Mouse (Mus musculus): ENCODE results near the gene Hint1. TPM values are rescaled to one million over a fixed set of nuclear protein-coding genes. Genes with fewer than 3 reads are reported as not detected.
A peak's percentile ranks its signal among the peaks of the same experiment; 100 is the strongest.
"Not testable (repeated sequence)": the region's sequence is repeated elsewhere in the genome, so short reads cannot be mapped to it uniquely, and the experiment has no call there.

Gene Hint1
- polyA plus RNA-seq, 1 experiment = 249 TPM

GRCm38 (mm10) chr11:54894589-54894988 lies 28.4 kb downstream of the Hint1 start:
- 86% methylated on average over 9 of the region's 9 CpGs for WGBS
- H3K4me3 ChIP-seq (replicated peaks; ENCODE audit: control insufficient read depth, low read depth, low read length) = no peak overlapping the region
- TF ChIP-seq POLR2A (IDR thresholded peaks at IDR 0.05; ENCODE audit: borderline replicate concordance, control insufficient read depth, low read depth, low read length) = no peak
- no peak for TF ChIP-seq CTCF (IDR thresholded peaks at IDR 0.05; ENCODE audit: control insufficient read depth, insufficient read depth, low read length)

GRCm38 (mm10) chr11:54896646-54897045 lies 30.5 kb downstream of the Hint1 start:
- not testable (repeated sequence) for H3K27ac ChIP-seq (ENCODE audit: control insufficient read depth, insufficient read depth, low read depth, low read length, poor library complexity); H3K4me3 ChIP-seq (replicated peaks; ENCODE audit: control insufficient read depth, low read depth, low read length); H3K4me1 ChIP-seq (ENCODE audit: control insufficient read depth, insufficient read depth, low read length)
- 84% methylated on average over 3 of the region's 3 CpGs for WGBS

More at GRCm38 (mm10) chr11:54894589-54894988, 28.4 kb downstream of the Hint1 start:
- Histone ChIP-seq H3K4me1 (ENCODE audit: control insufficient read depth, insufficient read depth, low read length) (no peaks in the 10 kb centered on the region), H3K27ac (ENCODE audit: control insufficient read depth, insufficient read depth, low read depth, low read length, poor library complexity) (no peak overlapping the region)

DNA sequence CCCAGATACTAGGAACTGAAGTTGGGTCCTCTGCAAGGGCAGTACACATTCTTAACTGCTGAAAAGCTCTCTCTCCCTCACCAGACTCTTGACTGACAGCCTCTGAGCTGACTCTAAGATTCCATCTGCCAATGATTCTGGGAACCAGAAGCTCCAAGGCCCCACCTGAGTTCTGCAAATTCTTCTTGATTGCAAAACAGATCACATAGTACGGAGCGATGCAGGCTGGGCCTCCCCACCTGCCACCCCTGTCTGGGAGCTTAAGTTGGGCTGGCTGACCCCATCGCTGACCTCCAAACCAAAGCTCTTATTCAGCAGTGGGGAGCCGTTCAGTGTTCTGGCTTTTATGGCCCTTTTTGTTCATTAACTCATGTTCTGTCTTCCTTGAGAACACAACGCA lies 31.3 kb downstream of the Hint1 start:
- WGBS = 85% methylated on average over 5 of the region's 5 CpGs
- Histone ChIP-seq H3K27ac (ENCODE audit: control insufficient read depth, insufficient read depth, low read depth, low read length, poor library complexity) (no peak overlapping the region), H3K4me1 (ENCODE audit: control insufficient read depth, insufficient read depth, low read length) (no peaks in the 10 kb centered on the region; the same call in 1 of the 2 replicates), H3K4me3 (replicated peaks; ENCODE audit: control insufficient read depth, low read depth, low read length) (no peak overlapping the region)
- TF ChIP-seq CTCF (IDR thresholded peaks at IDR 0.05; ENCODE audit: control insufficient read depth, insufficient read depth, low read length) (no peak), POLR2A (IDR thresholded peaks at IDR 0.05; ENCODE audit: borderline replicate concordance, control insufficient read depth, low read depth, low read length) (no peak)

DNA sequence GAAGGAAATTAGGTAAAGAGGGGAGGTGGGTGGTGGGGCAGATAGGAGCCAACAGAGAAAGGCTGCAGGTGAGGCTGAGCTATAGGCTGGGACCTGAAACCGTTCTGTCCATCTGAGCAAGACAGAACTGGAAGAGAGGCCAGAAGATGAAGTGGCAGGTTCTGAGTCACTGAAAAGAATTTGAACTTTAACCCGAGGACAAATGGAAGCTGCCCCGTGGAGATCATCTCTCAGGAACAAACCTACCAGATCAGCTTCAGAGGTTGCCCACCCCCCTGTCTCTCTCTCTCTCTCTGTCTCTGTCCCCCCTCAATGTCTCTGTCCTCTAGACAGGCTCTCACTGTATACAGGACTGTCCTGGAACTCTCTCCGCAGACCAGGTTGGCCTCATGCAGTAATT lies 33.5 kb downstream of the Hint1 start:
- Histone ChIP-seq H3K4me3 (replicated peaks; ENCODE audit: control insufficient read depth, low read depth, low read length) (no peak overlapping the region), H3K27ac (ENCODE audit: control insufficient read depth, insufficient read depth, low read depth, low read length, poor library complexity) (no peak overlapping the region), H3K4me1 (ENCODE audit: control insufficient read depth, insufficient read depth, low read length) (no peaks in the 10 kb centered on the region; the same call in 1 of the 2 replicates)
- 82% methylated on average over 4 of the region's 4 CpGs for WGBS
- TF ChIP-seq POLR2A (IDR thresholded peaks at IDR 0.05; ENCODE audit: borderline replicate concordance, control insufficient read depth, low read depth, low read length) (no peak), CTCF (IDR thresholded peaks at IDR 0.05; ENCODE audit: control insufficient read depth, insufficient read depth, low read length) (no peak)

- WGBS = 15% methylated on average over 45 of the region's 45 CpGs
- no peak within 1 kb of the TSS for H3K27ac ChIP-seq (ENCODE audit: control insufficient read depth, insufficient read depth, low read depth, low read length, poor library complexity)
- TF ChIP-seq POLR2A (IDR thresholded peaks at IDR 0.05; ENCODE audit: borderline replicate concordance, control insufficient read depth, low read depth, low read length) (peak; percentile 24; the same call in 1 of the 2 replicates), CTCF (IDR thresholded peaks at IDR 0.05; ENCODE audit: control insufficient read depth, insufficient read depth, low read length) (no peak)
- no peaks in the 10 kb centered on the region; the same call in 1 of the 2 replicates for H3K4me1 ChIP-seq (ENCODE audit: control insufficient read depth, insufficient read depth, low read length)
- H3K4me3 ChIP-seq (replicated peaks; ENCODE audit: control insufficient read depth, low read depth, low read length) = peak within 1 kb of the TSS; percentile 26
Observed at GRCm38 (mm10) chr11:54902333-54903323, 36.4 kb downstream of the Hint1 start, which contains the start of gene Gpx3. TSS of gene Gpx3 (plus strand) at chr11:54902453.

- H3K4me1 ChIP-seq (ENCODE audit: control insufficient read depth, insufficient read depth, low read length) = no peaks in the 10 kb centered on the region; the same call in 1 of the 2 replicates
- TF ChIP-seq CTCF (IDR thresholded peaks at IDR 0.05; ENCODE audit: control insufficient read depth, insufficient read depth, low read length) (no peak), POLR2A (IDR thresholded peaks at IDR 0.05; ENCODE audit: borderline replicate concordance, control insufficient read depth, low read depth, low read length) (no peak)
- H3K27ac ChIP-seq (ENCODE audit: control insufficient read depth, insufficient read depth, low read depth, low read length, poor library complexity) = no peak overlapping the region
- WGBS = 76% methylated on average over 5 of the region's 5 CpGs
- H3K4me3 ChIP-seq (replicated peaks; ENCODE audit: control insufficient read depth, low read depth, low read length) = no peak overlapping the region
Observed at GRCm38 (mm10) chr11:54903339-54903738, 37.2 kb downstream of the Hint1 start.

- Histone ChIP-seq H3K4me1 (ENCODE audit: control insufficient read depth, insufficient read depth, low read length) (no peaks in the 10 kb centered on the region; the same call in 1 of the 2 replicates), H3K4me3 (replicated peaks; ENCODE audit: control insufficient read depth, low read depth, low read length) (no peak overlapping the region), H3K27ac (ENCODE audit: control insufficient read depth, insufficient read depth, low read depth, low read length, poor library complexity) (no peak overlapping the region)
- WGBS = 61% methylated on average over 4 of the region's 4 CpGs
- TF ChIP-seq POLR2A (IDR thresholded peaks at IDR 0.05; ENCODE audit: borderline replicate concordance, control insufficient read depth, low read depth, low read length) (no peak), CTCF (IDR thresholded peaks at IDR 0.05; ENCODE audit: control insufficient read depth, insufficient read depth, low read length) (no peak)
Observed at GRCm38 (mm10) chr11:54903940-54904706, 37.9 kb downstream of the Hint1 start.

GRCm38 (mm10) chr11:54905086-54905485 lies 38.9 kb downstream of the Hint1 start:
- Histone ChIP-seq H3K27ac (ENCODE audit: control insufficient read depth, insufficient read depth, low read depth, low read length, poor library complexity) (no peak overlapping the region), H3K4me3 (replicated peaks; ENCODE audit: control insufficient read depth, low read depth, low read length) (no peak overlapping the region), H3K4me1 (ENCODE audit: control insufficient read depth, insufficient read depth, low read length) (no peaks in the 10 kb centered on the region; the same call in 1 of the 2 replicates)
- 82% methylated on average over 3 of the region's 3 CpGs for WGBS
- TF ChIP-seq CTCF (IDR thresholded peaks at IDR 0.05; ENCODE audit: control insufficient read depth, insufficient read depth, low read length) (no peak), POLR2A (IDR thresholded peaks at IDR 0.05; ENCODE audit: borderline replicate concordance, control insufficient read depth, low read depth, low read length) (no peak)
